Mouse (Mus musculus) brown adipose tissue, adult 24 weeks (tissue): ENCODE measurements around the gene Pyroxd2. TPM values are rescaled to one million over a fixed set of nuclear protein-coding genes. Genes with fewer than 3 reads are reported as not detected.

ENCODE experiments used
- H3K27ac ChIP-seq: fragments of 200-500 bp; replicated peaks from 2 replicates; pipeline ENCODE4 v1.5.1; 2012; ENCODE audit warnings: low read depth, mild to moderate bottlenecking, low read length
- H3K4me1 ChIP-seq: fragments of 200-500 bp; 2 replicates; pipeline ENCODE4 v1.6.1; 2012; ENCODE audit warnings: low read length, mixed read lengths; ENCODE audit not compliant: control insufficient read depth, insufficient read depth, insufficient read length
- H3K4me3 ChIP-seq: fragments of 200-500 bp; 2 replicates; pipeline ENCODE4 v1.5.1; 2012; ENCODE audit warnings: low read depth, mild to moderate bottlenecking, low read length, moderate library complexity; ENCODE audit not compliant: insufficient read depth
- polyA plus RNA-seq: library from polyadenylated mRNA; stranded (reverse); fragments of >200 nt; gene quantifications from 2 replicates; pipeline ENCODE4 v1.2.4, GENCODE M21; 2012; ENCODE audit not compliant: missing spikeins, insufficient read depth, insufficient read length

Pyroxd2 gene
- polyA plus RNA-seq, 1 experiment, result 2.1 TPM

DNA sequence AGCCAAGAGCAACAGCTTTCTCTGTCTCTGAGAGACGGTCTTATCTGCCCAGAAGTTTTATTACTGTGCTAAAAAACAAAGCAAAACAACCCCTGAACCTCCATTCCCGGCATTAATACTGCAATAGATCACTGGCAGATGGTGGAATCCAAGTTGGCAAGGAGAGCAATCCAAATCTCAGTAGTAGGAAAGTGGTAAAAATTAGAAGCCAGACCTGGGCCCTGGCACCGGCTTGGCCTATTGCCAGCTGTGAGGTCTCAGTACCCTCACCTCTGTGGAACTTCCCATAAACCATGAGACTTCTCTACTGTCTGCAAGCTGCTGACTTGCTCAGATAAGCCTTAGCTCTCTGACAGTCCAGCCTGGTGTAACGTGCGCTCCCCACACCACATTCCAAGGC lies 17.6 kb downstream of the Pyroxd2 start:
- no peak overlapping the region for H3K4me3 ChIP-seq
- H3K4me1 ChIP-seq, result peaks cover under 1% of the 10 kb centered on the region; the same call in 1 of the 2 replicates
- H3K27ac ChIP-seq, result no peak overlapping the region

GRCm38 (mm10) chr19:42727424-42727823 lies 25.2 kb downstream of the Pyroxd2 start:
- Histone ChIP-seq H3K4me1 (peaks cover 11% of the 10 kb centered on the region; the same call in 1 of the 2 replicates), H3K27ac (no peak overlapping the region), H3K4me3 (no peak overlapping the region)

DNA sequence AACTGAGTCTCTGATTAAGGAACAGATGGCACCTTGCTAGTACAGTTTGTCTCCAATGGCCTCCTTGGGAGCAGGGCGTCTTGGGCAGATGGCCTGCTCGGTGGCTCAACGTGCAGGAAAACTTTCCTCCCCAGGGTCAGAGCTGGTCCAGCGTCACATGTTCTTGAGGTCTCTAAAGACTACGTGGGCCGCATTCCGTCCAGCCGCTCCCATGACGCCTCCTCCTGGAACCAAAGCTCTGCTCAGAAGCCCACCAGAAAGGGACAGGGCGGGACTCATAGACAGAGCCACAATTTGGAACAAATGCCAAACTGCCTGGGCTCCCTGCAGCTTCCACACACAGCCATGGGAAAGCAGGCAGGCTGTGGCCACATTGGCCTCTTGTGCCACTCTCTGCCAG lies 25.8 kb downstream of the Pyroxd2 start:
- Histone ChIP-seq H3K4me1 (peaks cover 11% of the 10 kb centered on the region; the same call in 1 of the 2 replicates), H3K27ac (no peak overlapping the region), H3K4me3 (no peak overlapping the region)

DNA sequence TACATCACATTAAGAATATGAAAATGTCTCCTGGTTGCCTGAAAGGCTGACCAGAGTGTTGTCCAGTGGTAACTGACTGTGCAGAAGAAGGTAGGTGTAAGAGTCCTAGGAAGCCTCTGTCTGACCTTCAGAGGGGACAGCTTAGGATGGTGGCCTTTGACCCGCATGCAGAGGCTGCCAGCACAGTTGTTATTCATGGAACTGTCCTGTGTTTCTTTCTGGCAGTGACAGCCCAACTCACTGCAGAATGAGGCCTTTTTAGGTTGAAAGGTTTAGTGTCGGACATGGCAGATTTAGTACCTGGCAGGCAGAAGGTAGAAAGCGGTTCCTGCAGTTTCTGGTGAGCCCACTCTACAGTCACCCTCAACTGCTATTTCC lies 26.6 kb downstream of the Pyroxd2 start:
- no peak overlapping the region for H3K27ac ChIP-seq
- no peak overlapping the region for H3K4me3 ChIP-seq
- H3K4me1 ChIP-seq, result peaks cover 11% of the 10 kb centered on the region; the same call in 1 of the 2 replicates

GRCm38 (mm10) chr19:42725056-42725972 lies 27.3 kb downstream of the Pyroxd2 start:
- Histone ChIP-seq H3K4me3 (no peak overlapping the region), H3K4me1 (peaks cover 11% of the 10 kb centered on the region; the same call in 1 of the 2 replicates), H3K27ac (no peak overlapping the region)

GRCm38 (mm10) chr19:42723302-42723701 lies 29.3 kb downstream of the Pyroxd2 start:
- peaks cover 11% of the 10 kb centered on the region; the same call in 1 of the 2 replicates for H3K4me1 ChIP-seq
- H3K4me3 ChIP-seq, result no peak overlapping the region
- H3K27ac ChIP-seq, result no peak overlapping the region

GRCm38 (mm10) chr19:42722500-42722899 lies 30.1 kb downstream of the Pyroxd2 start:
- Histone ChIP-seq H3K4me1 (peaks cover 11% of the 10 kb centered on the region), H3K27ac (no peak overlapping the region), H3K4me3 (no peak overlapping the region)

GRCm38 (mm10) chr19:42718101-42718500 lies 34.5 kb downstream of the Pyroxd2 start:
- H3K4me1 ChIP-seq, result no peaks in the 10 kb centered on the region; the same call in 1 of the 2 replicates
- H3K27ac ChIP-seq, result no peak overlapping the region
- H3K4me3 ChIP-seq, result no peak overlapping the region

GRCm38 (mm10) chr19:42717668-42718067 lies 34.9 kb downstream of the Pyroxd2 start:
- H3K4me1 ChIP-seq, result no peaks in the 10 kb centered on the region; the same call in 1 of the 2 replicates
- no peak overlapping the region for H3K4me3 ChIP-seq
- no peak overlapping the region for H3K27ac ChIP-seq

- no peak overlapping the region for H3K4me3 ChIP-seq
- no peaks in the 10 kb centered on the region; the same call in 1 of the 2 replicates for H3K4me1 ChIP-seq
- H3K27ac ChIP-seq, result no peak overlapping the region
Measured at GRCm38 (mm10) chr19:42716507-42716906, 36.1 kb downstream of the Pyroxd2 start.

- Histone ChIP-seq H3K4me1 (no peaks in the 10 kb centered on the region; the same call in 1 of the 2 replicates), H3K4me3 (no peak overlapping the region), H3K27ac (no peak overlapping the region)
Measured at GRCm38 (mm10) chr19:42713770-42714169, 38.8 kb downstream of the Pyroxd2 start.

DNA sequence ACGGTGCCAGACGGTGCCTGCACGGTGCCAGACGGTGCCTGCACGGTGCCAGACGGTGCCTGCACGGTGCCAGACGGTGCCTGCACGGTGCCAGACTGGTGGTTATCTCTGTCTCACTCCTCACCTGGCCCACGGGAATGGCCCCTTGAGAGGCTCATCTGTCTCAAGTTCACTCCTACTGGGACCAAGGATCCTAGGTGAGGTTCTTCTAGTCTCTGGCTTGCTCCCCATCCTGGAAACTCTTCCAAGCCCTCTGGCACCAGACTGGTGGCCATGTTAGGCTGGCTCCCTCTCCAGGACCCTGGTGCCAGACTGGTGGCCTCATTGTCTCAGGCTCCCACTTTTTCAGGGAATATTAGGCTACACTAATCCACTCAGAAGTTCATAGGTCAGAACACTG lies 53.1 kb downstream of the Pyroxd2 start:
- no peaks in the 10 kb centered on the region; the same call in 1 of the 2 replicates for H3K4me1 ChIP-seq
- no peak overlapping the region for H3K4me3 ChIP-seq
- no peak overlapping the region for H3K27ac ChIP-seq

DNA sequence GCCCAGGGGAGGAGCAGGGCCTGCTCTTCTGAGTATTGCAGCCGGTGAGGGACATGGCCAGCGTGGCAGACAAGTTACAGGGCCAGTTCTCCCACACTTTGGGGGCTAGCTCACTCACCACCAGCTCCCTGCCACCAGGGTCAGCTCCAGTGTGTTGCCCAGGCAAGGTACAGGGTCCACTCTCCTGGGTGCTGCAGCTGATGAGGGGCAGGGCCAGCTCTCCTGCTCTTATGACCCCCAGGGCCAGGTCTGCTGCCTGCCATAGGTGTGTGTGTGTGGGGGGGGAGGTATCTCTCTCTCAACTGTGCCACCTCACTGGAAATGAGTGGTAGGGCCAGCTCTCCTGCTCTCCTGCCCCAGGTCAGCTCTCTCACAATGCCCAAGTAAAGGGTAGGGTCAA lies 54.0 kb downstream of the Pyroxd2 start:
- no peak overlapping the region for H3K27ac ChIP-seq
- no peaks in the 10 kb centered on the region; the same call in 1 of the 2 replicates for H3K4me1 ChIP-seq
- no peak overlapping the region for H3K4me3 ChIP-seq

DNA sequence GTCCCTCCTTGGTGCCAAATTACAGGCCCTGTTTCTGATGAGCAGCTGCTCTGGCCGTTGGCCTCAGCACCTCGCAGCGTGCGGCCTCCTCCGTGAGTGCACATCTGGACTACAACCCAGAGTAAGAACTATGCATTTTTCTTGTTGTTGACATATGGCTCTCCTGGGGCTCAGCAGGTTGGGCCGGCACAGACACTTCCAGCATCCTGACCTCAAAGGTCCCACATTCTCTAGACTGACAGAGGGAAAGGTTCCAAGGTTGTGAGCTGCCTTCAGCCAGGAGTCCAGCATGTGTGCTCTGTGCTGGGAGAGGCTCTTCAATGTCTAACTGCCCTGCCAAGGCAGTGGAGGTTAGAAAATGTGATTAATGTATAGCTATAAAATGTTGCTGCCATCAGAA lies 55.2 kb downstream of the Pyroxd2 start:
- Histone ChIP-seq H3K4me3 (no peak overlapping the region), H3K27ac (no peak overlapping the region), H3K4me1 (no peaks in the 10 kb centered on the region; the same call in 1 of the 2 replicates)

DNA sequence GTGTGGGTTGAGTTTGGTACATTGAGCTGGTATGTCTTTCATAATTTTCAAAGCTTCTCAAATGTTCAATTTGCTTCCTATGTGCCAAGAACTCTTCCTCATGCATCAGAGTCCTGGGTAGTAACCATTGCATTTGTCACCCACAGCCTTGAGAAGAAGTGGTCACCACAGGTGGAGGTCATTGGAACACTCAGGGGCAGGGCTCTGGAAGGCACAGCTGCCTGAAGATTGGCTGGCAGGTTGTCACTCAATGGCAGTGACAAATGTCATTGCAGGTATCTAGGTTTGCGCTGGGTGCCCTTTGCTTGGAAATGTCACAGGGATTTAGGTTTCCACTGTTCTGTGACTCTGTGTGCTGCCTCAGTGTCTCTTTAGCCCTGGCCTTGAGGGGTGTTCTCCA lies 62.3 kb downstream of the Pyroxd2 start:
- H3K4me1 ChIP-seq, result no peaks in the 10 kb centered on the region
- no peak overlapping the region for H3K4me3 ChIP-seq
- H3K27ac ChIP-seq, result no peak overlapping the region

DNA sequence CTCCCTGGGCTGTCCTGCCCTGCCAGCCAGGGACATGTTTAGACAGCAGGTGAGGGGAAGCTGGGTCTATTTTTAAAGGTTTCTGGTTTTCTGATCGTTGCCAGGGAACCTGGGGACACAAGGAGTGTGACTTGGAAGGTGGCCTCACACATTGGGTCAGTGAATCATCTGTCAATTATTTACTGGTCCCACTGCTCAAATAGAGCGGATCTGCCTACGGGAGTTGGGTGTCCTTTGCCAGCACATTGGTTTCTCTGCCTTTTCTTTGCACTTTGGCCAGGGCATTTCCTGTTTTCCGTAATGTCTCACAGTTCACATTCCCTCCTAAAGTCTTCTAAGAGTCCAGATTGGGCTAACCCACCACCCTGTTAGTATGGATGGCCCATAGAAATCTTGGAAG lies 62.8 kb downstream of the Pyroxd2 start:
- no peak overlapping the region for H3K27ac ChIP-seq
- H3K4me1 ChIP-seq, result no peaks in the 10 kb centered on the region
- H3K4me3 ChIP-seq, result no peak overlapping the region
